22 mouse cellular contexts compared by ENCODE assay signal in genomic region chr15:78755226-78755625, GRCm38 (mm10). TPM values are rescaled to one million over a fixed set of nuclear protein-coding genes. Genes with fewer than 3 reads are reported as not detected.
A peak's percentile ranks its signal among the peaks of the same experiment; 100 is the strongest.
DNase-seq lines count a peak whose midpoint lies in the region; ATAC-seq and TF ChIP-seq lines count a peak whose summit lies in the region.
"Had no signal": no experiment of that assay in that cellular context is flagged by ENCODE, and none has a peak within 500 bp of the region (broad histone marks: within the 10 kb centered on the region; RNA-seq: fewer than 3 reads in every experiment).

No protein-coding gene starts in this region.

- no peaks in the 10 kb centered on the region for H3K27me3 ChIP-seq in forebrain, embryonic 10.5 days (ENCODE audit: poor library complexity, severe bottlenecking)
- no peaks in the 10 kb centered on the region for H3K27me3 ChIP-seq in forebrain, postnatal 0 days (ENCODE audit: insufficient read depth, low read length)
- H3K27me3 ChIP-seq in forebrain, embryonic 15.5 days = no peaks in the 10 kb centered on the region
- H3K27me3 ChIP-seq: liver, embryonic 15.5 days had no signal

- no peak for DNase-seq in forebrain, embryonic 10.5 days (ENCODE audit: extremely low spot score, low spot score)
- no peak for DNase-seq in forebrain, postnatal 0 days
- peak; percentile 53 to 55 for DNase-seq in kidney, postnatal 36 days
- DNase-seq in kidney, postnatal 14 days = no peak
- DNase-seq in heart, postnatal 14 days = no peak
- DNase-seq: B cell, adult 2 months; cerebellum, adult 11-12 months; cerebellum, postnatal 25 days; gastrocnemius, postnatal 36 days; layer of hippocampus, adult 9-11 months; right cerebral cortex, adult 18-20 months; spleen, adult 18-20 months; thymus, adult 18-20 months had no signal

- H3K9me3 ChIP-seq in forebrain, embryonic 10.5 days = no peaks in the 10 kb centered on the region
- no peaks in the 10 kb centered on the region for H3K9me3 ChIP-seq in forebrain, postnatal 0 days (ENCODE audit: low read length)
- no peaks in the 10 kb centered on the region for H3K9me3 ChIP-seq in forebrain, embryonic 15.5 days
- H3K9me3 ChIP-seq: limb, embryonic 12.5 days; liver, embryonic 15.5 days had no signal

- H3K27ac ChIP-seq in forebrain, embryonic 10.5 days = peak overlapping the region; percentile 56
- no peak overlapping the region for H3K27ac ChIP-seq in forebrain, postnatal 0 days (ENCODE audit: low read depth, low read length)
- peak overlapping the region; percentile 38 for H3K27ac ChIP-seq in brown adipose tissue, adult 24 weeks (replicated peaks; ENCODE audit: low read depth, low read length)
- H3K27ac ChIP-seq in forebrain, embryonic 15.5 days (replicated peaks) = 0 out of 2 replicates have a peak overlapping the region, but pooled peaks have one; percentile 48
- H3K27ac ChIP-seq: kidney, postnatal 0 days; limb, embryonic 12.5 days; liver, embryonic 15.5 days had no signal

- no peak for ATAC-seq in forebrain, postnatal 0 days
- ATAC-seq in forebrain, embryonic 15.5 days (replicated peaks) = no peak
- ATAC-seq: inflammation-experienced regulatory T-cells, adult 6 months; lung, postnatal 0 days had no signal

- intact Hi-C loops in heart, postnatal 14 days (cut with DNase I) = no loop called here

- no peak overlapping the region for H3K4me2 ChIP-seq in forebrain, postnatal 0 days (ENCODE audit: low read depth)
- H3K4me2 ChIP-seq in forebrain, embryonic 15.5 days (replicated peaks) = no peak overlapping the region
- H3K4me2 ChIP-seq: limb, embryonic 12.5 days; liver, embryonic 15.5 days had no signal

- no peak overlapping the region for H3K4me3 ChIP-seq in forebrain, embryonic 10.5 days
- H3K4me3 ChIP-seq in forebrain, postnatal 0 days (ENCODE audit: low read depth, low read length) = no peak overlapping the region
- H3K4me3 ChIP-seq in brown adipose tissue, adult 24 weeks (ENCODE audit: insufficient read depth, low read depth, low read length) = no peak overlapping the region
- no peak overlapping the region for H3K4me3 ChIP-seq in forebrain, embryonic 15.5 days
- H3K4me3 ChIP-seq: limb, embryonic 12.5 days; liver, embryonic 15.5 days; myocyte had no signal

- 84% methylated on average over 3 of the region's 3 CpGs for WGBS in forebrain, embryonic 10.5 days
- 68% methylated on average over 3 of the region's 3 CpGs for WGBS in forebrain, postnatal 0 days
- WGBS in forebrain, embryonic 15.5 days = 78% methylated on average over 3 of the region's 3 CpGs

- peaks cover 52% of the 10 kb centered on the region for H3K36me3 ChIP-seq in forebrain, embryonic 10.5 days (replicated peaks)
- no peaks in the 10 kb centered on the region for H3K36me3 ChIP-seq in forebrain, postnatal 0 days (ENCODE audit: insufficient read depth)
- no peaks in the 10 kb centered on the region for H3K36me3 ChIP-seq in forebrain, embryonic 15.5 days
- H3K36me3 ChIP-seq: limb, embryonic 12.5 days; liver, embryonic 15.5 days had no signal

- TF ChIP-seq CTCF in forebrain, postnatal 0 days (IDR thresholded peaks at IDR 0.05; ENCODE audit: low read depth) = no peak

- no peak overlapping the region for H3K9ac ChIP-seq in forebrain, postnatal 0 days
- no peak overlapping the region for H3K9ac ChIP-seq in forebrain, embryonic 15.5 days (replicated peaks)
- H3K9ac ChIP-seq: limb, embryonic 12.5 days; liver, embryonic 15.5 days had no signal

- peaks cover 40% of the 10 kb centered on the region for H3K4me1 ChIP-seq in forebrain, embryonic 10.5 days
- no peaks in the 10 kb centered on the region for H3K4me1 ChIP-seq in forebrain, postnatal 0 days (ENCODE audit: insufficient read depth)
- H3K4me1 ChIP-seq in brown adipose tissue, adult 24 weeks (ENCODE audit: control insufficient read depth, insufficient read depth, insufficient read length, low read length) = peaks cover 10% of the 10 kb centered on the region
- H3K4me1 ChIP-seq in forebrain, embryonic 15.5 days = peaks cover 32% of the 10 kb centered on the region
- H3K4me1 ChIP-seq: limb, embryonic 12.5 days; liver, embryonic 15.5 days had no signal

RNA-seq across cellular contexts. Expression of gene Mfng, which starts 18.0 kb away (rescaled TPM):
- 71.1 and 83.6 TPM in 2 replicates for polyA plus RNA-seq in forebrain, embryonic 10.5 days (2016; fragmentation: Nextera tagmentation; extraction: Ambion mirVana)
- 6.4 and 11.4 TPM in 2 replicates for total RNA-seq in forebrain, postnatal 0 days (2014; rRNA removed)
- polyA plus RNA-seq in forebrain, postnatal 0 days (2015; fragmentation: Nextera tagmentation; extraction: Ambion mirVana) = 16.0 and 16.8 TPM in 2 replicates
- polyA plus RNA-seq in brown adipose tissue, adult 24 weeks (2012; ENCODE audit: insufficient read depth, insufficient read length, missing spikeins) = 12.0 and 20.7 TPM in 2 replicates
- polyA plus RNA-seq in forebrain, embryonic 15.5 days (2015; fragmentation: Nextera tagmentation; extraction: Ambion mirVana) = 77.9 and 85.9 TPM in 2 replicates
- total RNA-seq in heart, postnatal 14 days (2021) = 10 to 100 TPM; 14.0 to 14.6 TPM

RNA-seq across cellular contexts. Expression of gene Elfn2, which starts 36.7 kb away (rescaled TPM):
- polyA plus RNA-seq in forebrain, embryonic 10.5 days (2016; fragmentation: Nextera tagmentation; extraction: Ambion mirVana) = 0.05 and 0.15 TPM in 2 replicates
- 33.9 and 51.6 TPM in 2 replicates for total RNA-seq in forebrain, postnatal 0 days (2014; rRNA removed)
- polyA plus RNA-seq in forebrain, postnatal 0 days (2015; fragmentation: Nextera tagmentation; extraction: Ambion mirVana) = 8.1 and 10.1 TPM in 2 replicates
- not detected in 2 replicates for polyA plus RNA-seq in brown adipose tissue, adult 24 weeks (2012; ENCODE audit: insufficient read depth, insufficient read length, missing spikeins)
- polyA plus RNA-seq in forebrain, embryonic 15.5 days (2015; fragmentation: Nextera tagmentation; extraction: Ambion mirVana) = 6.2 and 6.8 TPM in 2 replicates
- total RNA-seq in heart, postnatal 14 days (2021) = 1 to 10 TPM; 3.5 to 4.2 TPM
- polyA plus RNA-seq: liver, embryonic 15.5 days; stomach, embryonic 14.5 days had no signal

RNA-seq across cellular contexts. Expression of gene Card10, which starts 47.6 kb away (rescaled TPM):
- polyA plus RNA-seq in forebrain, embryonic 10.5 days (2016; fragmentation: Nextera tagmentation; extraction: Ambion mirVana) = 2.4 and 2.6 TPM in 2 replicates
- 0.57 and 0.77 TPM in 2 replicates for total RNA-seq in forebrain, postnatal 0 days (2014; rRNA removed)
- 1.2 and 1.7 TPM in 2 replicates for polyA plus RNA-seq in forebrain, postnatal 0 days (2015; fragmentation: Nextera tagmentation; extraction: Ambion mirVana)
- 3.9 and 4.8 TPM in 2 replicates for polyA plus RNA-seq in brown adipose tissue, adult 24 weeks (2012; ENCODE audit: insufficient read depth, insufficient read length, missing spikeins)
- polyA plus RNA-seq in forebrain, embryonic 15.5 days (2015; fragmentation: Nextera tagmentation; extraction: Ambion mirVana) = 1.3 and 1.7 TPM in 2 replicates
- total RNA-seq in heart, postnatal 14 days (2021) = 10 to 100 TPM; 20.3 to 20.6 TPM

Comparison
In these comparisons a context has a peak if more than half of its experiments do, and no peak if none do; other contexts are left out.
1. DNase-seq: peak in kidney, postnatal 36 days (2 of 2); none in forebrain, embryonic 10.5 days (single experiment), forebrain, postnatal 0 days (single experiment), kidney, postnatal 14 days (single experiment) and heart, postnatal 14 days (0 of 2).